Mouse (Mus musculus) kidney, embryonic 16.5 days (tissue): ENCODE measurements at regions not wholly inside any gene's neighbourhood (a gene's known extent, or its start where the extent isn't known, plus 50 kb on each side); places are given as distances from the start of the nearest gene placed in this dataset.

Experiments used
- ATAC-seq: fragments of 200-750 bp; cut with Nextera tagmentation; 2 replicates; pipeline ENCODE4 v1.8.0; 2017; ENCODE audit warnings: moderate TSS enrichment; ENCODE audit not compliant: low FRiP score, low TSS enrichment
- H3K27ac ChIP-seq: fragments of 300-500 bp; sonication (generic); 2 replicates; pipeline ENCODE4 v1.5.1; 2014; ENCODE audit warnings: low read length
- H3K27me3 ChIP-seq: fragments of 300-500 bp; sonication (generic); 2 replicates; pipeline ENCODE4 v1.6.1; 2014; ENCODE audit warnings: low read length, control low read depth, mixed read lengths; ENCODE audit not compliant: insufficient read depth
- H3K36me3 ChIP-seq: fragments of 300-500 bp; sonication (generic); 2 replicates; pipeline ENCODE4 v1.6.1; 2014; ENCODE audit warnings: low read length, control low read depth, mixed read lengths; ENCODE audit not compliant: insufficient read depth
- H3K4me1 ChIP-seq: fragments of 300-500 bp; sonication (generic); 2 replicates; pipeline ENCODE4 v1.6.1; 2014; ENCODE audit warnings: low read length, control low read depth, mixed read lengths; ENCODE audit not compliant: insufficient read depth
- H3K4me2 ChIP-seq: fragments of 300-500 bp; sonication (generic); replicated peaks from 2 replicates; pipeline ENCODE4 v1.6.1; 2014; ENCODE audit warnings: low read depth, low read length
- H3K4me3 ChIP-seq: fragments of 300-500 bp; sonication (generic); 2 replicates; pipeline ENCODE4 v1.5.1; 2014; ENCODE audit warnings: mild to moderate bottlenecking, low read length
- H3K9ac ChIP-seq: fragments of 300-500 bp; sonication (generic); replicated peaks from 2 replicates; pipeline ENCODE4 v1.6.1; 2014; ENCODE audit warnings: low read length
- H3K9me3 ChIP-seq: fragments of 300-500 bp; sonication (generic); 2 replicates; pipeline ENCODE4 v1.6.1; 2016; ENCODE audit warnings: low read length, control low read depth
- WGBS: fragments of 180-500 bp; shearing (Covaris S2); extraction: QIAGEN DNeasy Blood & Tissue Kit; methylation state at CpG from one replicate; pipeline ENCODE4 v1.1.7; 2014; 5-methylcytosine and 5-hydroxymethylcytosine counted together

GRCm38 (mm10) chr17:27341952-27342890 is 138.0 kb upstream of the Lemd2 start:
- no peak overlapping the region for H3K4me3 ChIP-seq
- 0 out of 2 replicates have a peak, but pooled peaks cover 7% of the 10 kb centered on the region for H3K4me1 ChIP-seq
- no peaks in the 10 kb centered on the region for H3K9me3 ChIP-seq
- H3K27me3 ChIP-seq = no peaks in the 10 kb centered on the region
- ATAC-seq = no peak
- peak overlapping the region; percentile 9; the same call in 1 of the 2 replicates for H3K4me2 ChIP-seq
- H3K36me3 ChIP-seq = no peaks in the 10 kb centered on the region
- H3K27ac ChIP-seq = no peak overlapping the region
- WGBS = 53% methylated on average over 13 of the region's 14 CpGs
- H3K9ac ChIP-seq = no peak overlapping the region

GRCm38 (mm10) chr17:27339823-27340222 is 135.6 kb upstream of the Lemd2 start:
- Histone ChIP-seq H3K27me3 (no peaks in the 10 kb centered on the region), H3K4me2 (no peak overlapping the region), H3K4me3 (no peak overlapping the region), H3K36me3 (no peaks in the 10 kb centered on the region), H3K9me3 (no peaks in the 10 kb centered on the region), H3K9ac (no peak overlapping the region), H3K4me1 (peaks cover 31% of the 10 kb centered on the region), H3K27ac (no peak overlapping the region)
- WGBS = 79% methylated on average over 3 of the region's 3 CpGs
- no peak for ATAC-seq

DNA sequence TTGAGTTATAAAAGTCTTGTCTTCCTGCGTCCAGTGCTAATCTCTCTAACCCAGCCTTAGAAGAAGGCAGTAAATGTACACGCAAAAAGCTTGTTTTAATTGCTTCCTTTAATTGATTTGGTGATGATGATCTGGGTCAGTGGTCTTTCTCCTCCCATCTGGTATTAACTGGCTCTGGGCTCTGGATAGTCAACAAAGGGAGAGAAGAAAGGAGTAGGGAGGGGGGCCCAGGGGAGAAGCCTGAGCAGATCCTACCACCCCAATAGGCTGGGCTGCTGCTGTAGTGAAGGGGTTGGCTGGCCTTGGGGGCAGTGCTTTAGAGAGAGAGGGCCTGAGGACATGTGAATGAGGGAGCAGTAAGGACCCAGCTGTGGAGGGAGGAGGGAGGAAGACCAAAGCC is 135.0 kb upstream of the Lemd2 start:
- WGBS = 27% methylated on average over 2 of the region's 2 CpGs
- no peaks in the 10 kb centered on the region for H3K9me3 ChIP-seq
- no peak overlapping the region for H3K4me3 ChIP-seq
- no peak overlapping the region for H3K27ac ChIP-seq
- no peak for ATAC-seq
- H3K9ac ChIP-seq = no peak overlapping the region
- no peaks in the 10 kb centered on the region for H3K36me3 ChIP-seq
- H3K4me2 ChIP-seq = no peak overlapping the region
- no peaks in the 10 kb centered on the region for H3K27me3 ChIP-seq
- peaks cover 31% of the 10 kb centered on the region for H3K4me1 ChIP-seq

DNA sequence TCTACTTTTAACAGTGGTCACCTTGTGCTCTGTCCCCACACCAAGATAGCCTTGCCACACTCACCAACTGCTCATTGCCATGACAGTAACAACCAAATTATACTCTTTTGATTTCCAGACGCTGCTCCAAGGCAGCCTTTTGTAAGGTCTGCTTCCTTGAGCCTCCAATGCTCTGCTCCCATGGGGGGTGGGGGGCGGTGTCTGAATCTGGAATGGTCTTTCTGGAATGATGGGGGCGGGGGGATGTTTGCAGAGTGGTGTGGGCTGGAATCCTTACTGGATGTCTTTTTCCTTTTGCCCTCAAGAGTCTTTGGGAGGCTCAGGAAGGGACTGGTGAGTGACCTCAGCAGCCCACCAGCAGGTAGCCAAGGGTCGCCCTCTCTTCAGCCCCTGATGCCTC is 131.4 kb upstream of the Lemd2 start:
- H3K27me3 ChIP-seq = no peaks in the 10 kb centered on the region
- no peaks in the 10 kb centered on the region for H3K9me3 ChIP-seq
- H3K4me2 ChIP-seq = no peak overlapping the region
- no peak for ATAC-seq
- WGBS = 59% methylated on average over 4 of the region's 4 CpGs
- peaks cover 24% of the 10 kb centered on the region for H3K4me1 ChIP-seq
- H3K4me3 ChIP-seq = no peak overlapping the region
- no peak overlapping the region for H3K27ac ChIP-seq
- no peak overlapping the region for H3K9ac ChIP-seq
- H3K36me3 ChIP-seq = no peaks in the 10 kb centered on the region

DNA sequence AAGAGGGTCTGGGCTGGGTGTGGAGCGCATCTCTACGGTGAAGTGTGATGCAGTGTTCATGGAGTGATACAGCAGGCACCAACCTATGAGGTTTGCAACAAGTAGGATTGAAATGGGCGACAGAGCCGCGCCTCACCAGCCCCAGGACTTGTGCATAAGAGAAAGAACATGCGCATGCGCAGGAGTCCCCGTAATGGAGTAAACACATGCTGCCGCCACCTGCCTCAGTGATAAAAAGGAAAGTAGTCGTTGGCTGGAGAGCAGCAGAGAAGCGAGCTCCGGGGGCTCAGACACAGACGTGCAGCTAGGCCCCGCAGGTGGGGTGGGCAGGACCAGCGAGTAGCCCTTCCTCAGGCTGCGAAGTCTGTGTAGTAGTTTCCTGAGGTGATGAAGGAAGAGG is 129.3 kb upstream of the Lemd2 start:
- H3K4me1 ChIP-seq = peaks cover 24% of the 10 kb centered on the region
- no peaks in the 10 kb centered on the region for H3K27me3 ChIP-seq
- no peak for ATAC-seq
- H3K27ac ChIP-seq = no peak overlapping the region
- no peaks in the 10 kb centered on the region for H3K9me3 ChIP-seq
- no peak overlapping the region for H3K9ac ChIP-seq
- 86% methylated on average over 16 of the region's 16 CpGs for WGBS
- no peak overlapping the region for H3K4me3 ChIP-seq
- H3K4me2 ChIP-seq = no peak overlapping the region
- no peaks in the 10 kb centered on the region for H3K36me3 ChIP-seq

GRCm38 (mm10) chr17:27333141-27333540 is 128.9 kb upstream of the Lemd2 start:
- 87% methylated on average over 6 of the region's 6 CpGs for WGBS

DNA sequence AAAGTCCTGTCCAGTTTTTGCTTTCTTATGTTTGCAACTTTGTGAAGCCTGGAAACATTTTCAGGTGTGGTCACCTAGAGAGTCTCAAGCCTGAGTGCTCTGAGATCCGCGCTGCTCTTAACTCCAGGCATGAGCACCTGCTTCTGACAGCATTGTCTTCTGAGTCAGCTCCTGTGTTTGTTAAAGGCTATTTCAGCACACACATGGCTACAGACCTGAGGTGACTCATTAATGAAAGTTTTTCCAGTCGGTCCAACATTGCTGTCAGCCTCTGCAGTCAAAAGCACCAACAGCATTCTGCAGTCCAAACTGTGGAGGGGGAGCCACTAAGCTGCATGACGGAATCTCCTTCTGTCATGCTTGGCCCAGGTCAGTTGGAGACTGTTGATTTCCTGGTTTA is 127.8 kb upstream of the Lemd2 start:
- Histone ChIP-seq H3K4me2 (no peak overlapping the region), H3K9ac (no peak overlapping the region), H3K9me3 (no peaks in the 10 kb centered on the region), H3K36me3 (no peaks in the 10 kb centered on the region), H3K27me3 (no peaks in the 10 kb centered on the region), H3K4me1 (peaks cover 22% of the 10 kb centered on the region), H3K27ac (no peak overlapping the region), H3K4me3 (no peak overlapping the region)
- ATAC-seq = no peak
- 67% methylated on average over 4 of the region's 4 CpGs for WGBS

More at GRCm38 (mm10) chr17:27333141-27333540, 128.9 kb upstream of the Lemd2 start:
- H3K4me2 ChIP-seq = no peak overlapping the region
- H3K4me1 ChIP-seq = peaks cover 24% of the 10 kb centered on the region
- no peaks in the 10 kb centered on the region for H3K27me3 ChIP-seq
- no peaks in the 10 kb centered on the region for H3K9me3 ChIP-seq
- no peak overlapping the region for H3K9ac ChIP-seq
- no peak overlapping the region for H3K27ac ChIP-seq
- no peak overlapping the region for H3K4me3 ChIP-seq
- no peak for ATAC-seq
- H3K36me3 ChIP-seq = no peaks in the 10 kb centered on the region

- Histone ChIP-seq H3K4me3 (no peak overlapping the region), H3K36me3 (no peaks in the 10 kb centered on the region), H3K9ac (no peak overlapping the region), H3K27ac (no peak overlapping the region), H3K27me3 (no peaks in the 10 kb centered on the region), H3K4me1 (peaks cover 18% of the 10 kb centered on the region), H3K9me3 (no peaks in the 10 kb centered on the region), H3K4me2 (no peak overlapping the region)
- WGBS = 80% methylated on average over 5 of the region's 5 CpGs
- ATAC-seq = no peak
Observed at GRCm38 (mm10) chr17:27331630-27332029, 127.4 kb upstream of the Lemd2 start.

DNA sequence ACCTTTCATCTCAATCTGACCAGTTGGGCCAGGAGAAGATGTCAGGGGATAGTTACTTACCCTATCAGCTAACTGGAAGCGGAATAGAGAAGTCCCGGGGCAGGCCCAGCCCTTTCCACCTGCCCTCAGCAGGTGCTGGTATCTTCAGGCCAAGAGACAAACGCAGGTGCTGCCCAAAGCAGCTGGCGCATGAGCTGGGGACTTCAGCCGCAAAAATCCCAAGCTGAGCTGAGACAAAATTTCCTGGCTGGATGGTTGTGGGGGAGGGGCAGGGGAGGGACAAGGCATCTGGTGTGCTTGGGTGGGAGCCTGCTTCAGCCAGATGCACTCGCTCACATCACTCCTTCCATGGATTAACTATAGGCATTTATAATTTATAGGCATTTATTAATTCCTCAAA is 125.5 kb upstream of the Lemd2 start:
- peaks cover 6% of the 10 kb centered on the region; the same call in 1 of the 2 replicates for H3K27me3 ChIP-seq
- H3K4me2 ChIP-seq = no peak overlapping the region
- no peak overlapping the region for H3K27ac ChIP-seq
- ATAC-seq = no peak
- WGBS = 58% methylated on average over 6 of the region's 6 CpGs
- no peak overlapping the region for H3K9ac ChIP-seq
- no peak overlapping the region for H3K4me3 ChIP-seq
- H3K9me3 ChIP-seq = no peaks in the 10 kb centered on the region
- H3K4me1 ChIP-seq = peaks cover 2% of the 10 kb centered on the region; the same call in 1 of the 2 replicates
- H3K36me3 ChIP-seq = no peaks in the 10 kb centered on the region

DNA sequence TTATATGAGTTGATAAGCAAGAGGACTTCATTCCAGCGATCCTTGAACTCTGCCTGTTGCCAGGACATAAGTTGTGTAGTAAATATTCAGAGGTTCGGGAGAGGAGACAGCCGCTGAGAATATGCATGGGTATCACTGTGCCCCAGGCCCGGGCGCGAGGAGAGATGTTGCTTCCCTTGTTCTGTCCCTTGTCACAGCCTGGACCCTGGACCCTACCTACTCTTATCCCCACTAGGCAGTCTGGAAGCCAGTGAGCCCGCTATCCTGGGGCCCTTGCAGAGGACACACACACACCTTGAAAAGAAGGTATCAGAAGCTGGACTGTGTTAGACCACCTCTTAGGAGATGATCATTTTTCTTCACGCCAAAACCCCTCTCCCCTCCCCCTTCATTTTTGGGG is 124.9 kb upstream of the Lemd2 start:
- H3K36me3 ChIP-seq = no peaks in the 10 kb centered on the region
- H3K9me3 ChIP-seq = no peaks in the 10 kb centered on the region
- H3K27me3 ChIP-seq = peaks cover 7% of the 10 kb centered on the region; the same call in 1 of the 2 replicates
- H3K27ac ChIP-seq = no peak overlapping the region
- H3K9ac ChIP-seq = no peak overlapping the region
- no peak overlapping the region for H3K4me3 ChIP-seq
- no peak for ATAC-seq
- WGBS = 79% methylated on average over 8 of the region's 8 CpGs
- no peak overlapping the region for H3K4me2 ChIP-seq
- H3K4me1 ChIP-seq = 0 out of 2 replicates have a peak, but pooled peaks cover 6% of the 10 kb centered on the region
